Mouse (Mus musculus) colon, adult 2 months (tissue): ENCODE data around the gene Rgs19. TPM values are rescaled to one million over a fixed set of nuclear protein-coding genes. Genes with fewer than 3 reads are reported as not detected.

Experiments used
- polyA plus RNA-seq: library from polyadenylated mRNA; depleted of rRNA; stranded (reverse); fragments of >200 nt; gene quantifications from 2 replicates; pipeline ENCODE4 v1.2.3, GENCODE M21; 2012; rRNA removed

Gene Rgs19
- polyA plus RNA-seq, result 34.0 and 48.2 TPM in 2 replicates

DNA sequence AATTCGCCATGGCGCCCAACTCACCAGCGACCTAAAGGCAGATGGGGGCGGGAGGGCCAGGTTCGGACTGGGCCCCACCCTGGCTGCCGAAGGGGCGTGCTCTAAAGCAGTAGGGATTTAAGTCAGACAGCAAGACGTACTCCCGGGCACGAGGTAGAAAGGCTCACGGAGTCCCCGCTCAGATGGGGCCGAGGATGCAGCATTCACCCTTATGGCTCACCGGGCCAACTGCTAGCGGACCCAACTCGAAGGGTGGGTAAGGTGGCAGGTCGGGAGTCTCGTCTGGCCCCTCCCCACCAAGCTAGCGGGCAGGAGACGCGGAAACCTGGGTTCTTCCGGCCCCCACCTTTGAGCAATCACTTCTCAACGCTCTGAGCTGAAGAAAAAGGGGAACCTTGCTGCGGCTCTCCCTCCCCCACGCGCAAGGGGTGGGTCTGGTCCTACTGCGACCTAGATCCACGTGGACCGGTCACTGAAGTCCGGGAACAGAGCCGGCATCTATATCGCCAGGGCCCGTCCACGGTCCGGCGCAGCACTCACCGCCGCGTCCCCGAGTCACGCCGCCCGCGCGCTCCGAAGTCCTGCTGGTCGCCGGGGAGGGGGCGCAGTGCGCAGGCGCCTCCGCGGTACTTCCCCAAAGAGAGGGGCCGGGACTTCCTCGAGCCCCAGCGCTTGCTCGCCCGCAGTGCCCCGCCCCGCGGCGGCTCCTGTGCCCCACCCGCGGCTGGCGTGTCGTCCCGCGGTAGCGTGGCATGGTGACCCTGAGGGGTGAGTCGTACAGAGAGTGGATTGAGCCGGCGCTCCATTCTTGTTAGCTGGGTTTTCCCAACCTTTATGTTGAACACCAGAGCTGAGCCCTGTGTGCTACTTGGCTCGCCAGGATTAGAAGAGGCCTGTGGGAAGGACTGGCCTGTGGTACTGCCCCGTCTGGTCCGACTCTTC, at the start of gene Rgs19:
Rgs19 (minus strand) TSS at position 639 of the 942 bp plus-strand sequence.

DNA sequence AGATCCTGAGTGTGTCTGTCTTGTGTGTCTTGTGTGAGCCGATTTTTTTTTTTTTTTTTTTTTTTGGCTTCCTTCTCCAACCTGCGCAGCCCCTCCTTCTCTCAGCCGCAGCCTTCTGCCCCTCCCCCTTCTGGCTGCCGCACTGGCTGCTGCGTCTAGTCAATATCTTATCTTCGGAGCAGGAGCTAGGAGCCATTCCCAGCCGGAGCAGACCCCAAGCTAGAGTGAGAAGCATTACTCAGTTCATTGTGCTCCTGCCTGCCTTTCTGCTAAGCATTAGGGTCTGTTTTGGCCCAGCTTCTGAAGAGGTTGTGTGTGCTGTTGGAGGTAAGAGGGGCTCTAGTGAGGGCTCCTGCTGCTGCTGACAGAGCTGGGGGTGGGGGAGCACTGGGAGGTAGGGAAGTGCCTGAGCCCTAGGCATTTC, 21.1 kb upstream of the Rgs19 start, which contains the start of gene Oprl1:
Oprl1 (plus strand) TSS at position 114 of the 424 bp plus-strand sequence.

GRCm38 (mm10) chr2:181698241-181698640, 4.5 kb upstream of the Rgs19 start, which contains the start of gene Lkaaear1:
Lkaaear1 (minus strand) TSS chr2:181698442.

DNA sequence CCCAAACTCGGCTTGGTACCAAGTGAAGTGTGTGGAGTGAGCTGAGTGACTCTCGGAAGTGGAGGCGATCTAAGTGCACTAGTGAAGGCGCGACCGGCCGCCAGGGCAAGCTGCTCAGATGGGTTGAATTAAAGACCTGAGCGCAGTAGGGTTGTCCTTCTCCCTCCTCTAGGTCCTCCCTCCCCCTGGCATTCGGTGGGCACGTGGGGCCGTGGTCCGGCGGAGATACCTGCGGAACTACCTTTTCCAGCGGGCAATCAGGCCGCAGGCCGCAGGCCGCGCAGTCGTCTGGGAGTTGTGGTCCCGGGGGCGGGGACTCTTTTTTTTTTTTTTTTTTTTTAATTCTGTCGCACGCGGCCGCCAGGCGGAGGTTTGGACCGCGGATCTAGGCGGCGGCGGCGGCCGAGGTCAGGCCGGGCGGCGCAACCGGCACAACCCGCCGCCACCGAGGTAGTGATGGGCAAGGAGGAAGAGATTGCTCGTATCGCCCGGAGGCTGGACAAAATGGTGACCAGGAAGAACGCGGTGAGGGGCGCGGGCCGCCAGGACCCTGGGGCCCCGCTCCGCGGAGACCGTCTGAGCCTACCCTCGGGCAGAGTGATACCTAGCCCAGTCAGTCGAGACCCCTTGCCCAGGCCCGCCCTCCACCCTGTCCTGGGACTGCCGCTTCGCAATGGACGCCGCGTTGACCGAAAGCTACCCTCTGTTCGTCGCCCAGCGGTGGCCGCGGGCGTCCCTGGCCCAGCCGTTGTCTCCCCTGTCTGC, 13.6 kb downstream of the Rgs19 start, which contains the start of gene Tcea2:
Tcea2 (plus strand) TSS at position 360 of the 765 bp plus-strand sequence.

GRCm38 (mm10) chr2:181671326-181671725, 22.5 kb downstream of the Rgs19 start, which contains the start of gene Sox18:
Sox18 (minus strand) TSS chr2:181671640.

DNA sequence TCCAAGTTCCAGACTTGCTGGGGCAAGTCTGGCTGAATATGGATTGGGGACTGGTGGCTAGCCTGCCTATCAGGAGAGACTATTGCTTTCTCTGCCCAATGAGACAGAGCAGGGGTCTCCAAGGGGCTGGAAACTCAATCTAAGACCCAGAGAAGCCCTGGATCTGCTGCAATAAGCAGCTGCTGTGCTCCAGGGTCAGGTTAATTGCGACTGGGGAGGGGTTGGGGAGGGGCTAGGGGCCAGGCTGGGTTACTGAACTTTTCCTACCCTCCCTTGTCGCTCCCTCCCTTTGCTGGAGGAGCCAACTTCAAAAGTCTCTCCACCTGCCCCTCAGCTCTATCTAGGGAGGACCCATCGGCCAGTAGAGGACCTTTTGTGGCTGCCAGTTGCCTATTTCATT, 37.0 kb downstream of the Rgs19 start, which contains the start of gene Gm29797:
Gm29797 (plus strand) TSS at position 301 of the 400 bp plus-strand sequence.

Other genes starting within 250 kb of the Rgs19 start
- 2.0 TPM in 2 replicates for gene Zbtb46, start 234.6 kb downstream of the Rgs19 start, polyA plus RNA-seq
- gene Abhd16b, start 200.8 kb downstream of the Rgs19 start, polyA plus RNA-seq, result not detected in 2 replicates
- gene Tpd52l2, start 196.8 kb downstream of the Rgs19 start, polyA plus RNA-seq, result 31.4 and 40.7 TPM in 2 replicates
- 51.9 and 64.1 TPM in 2 replicates for gene Dnajc5, start 173.5 kb downstream of the Rgs19 start, polyA plus RNA-seq
- gene Uckl1, start 109.1 kb downstream of the Rgs19 start, polyA plus RNA-seq, result 161 and 197 TPM in 2 replicates
- 12.3 and 13.0 TPM in 2 replicates for gene Prpf6, start 102.1 kb downstream of the Rgs19 start, polyA plus RNA-seq
- gene Zfp512b, start 101.2 kb downstream of the Rgs19 start, polyA plus RNA-seq, result 39.9 and 47.0 TPM in 2 replicates
- gene Samd10, start 94.8 kb downstream of the Rgs19 start, polyA plus RNA-seq, result 30.8 and 41.3 TPM in 2 replicates
- gene Gm29797, start 36.9 kb downstream of the Rgs19 start, polyA plus RNA-seq, result not detected in 2 replicates
- 37.5 and 40.1 TPM in 2 replicates for gene Sox18, start 22.3 kb downstream of the Rgs19 start, polyA plus RNA-seq
- 6.5 and 6.7 TPM in 2 replicates for gene Tcea2, start 13.7 kb downstream of the Rgs19 start, polyA plus RNA-seq
- gene Lkaaear1, start 4.5 kb upstream of the Rgs19 start, polyA plus RNA-seq, result not detected in 2 replicates
- 0.57 and 0.79 TPM in 2 replicates for gene Oprl1, start 21.0 kb upstream of the Rgs19 start, polyA plus RNA-seq
- 1.3 and 1.4 TPM in 2 replicates for gene Myt1, start 69.4 kb upstream of the Rgs19 start, polyA plus RNA-seq
- gene Pcmtd2, start 143.9 kb upstream of the Rgs19 start, polyA plus RNA-seq, result 16.3 and 19.0 TPM in 2 replicates
- 3.5 and 3.9 TPM in 2 replicates for gene Polr3k, start 170.4 kb upstream of the Rgs19 start, polyA plus RNA-seq